Mouse (Mus musculus): ENCODE data around the gene Haspin.
A peak's percentile ranks its signal among the peaks of the same experiment; 100 is the strongest.

Gene Haspin

GRCm38 (mm10) chr11:73137591-73138501, at the start of gene Haspin:
Haspin (minus strand) TSS chr11:73138294.
- DNase-seq = peak; percentile 93 to 95

DNA sequence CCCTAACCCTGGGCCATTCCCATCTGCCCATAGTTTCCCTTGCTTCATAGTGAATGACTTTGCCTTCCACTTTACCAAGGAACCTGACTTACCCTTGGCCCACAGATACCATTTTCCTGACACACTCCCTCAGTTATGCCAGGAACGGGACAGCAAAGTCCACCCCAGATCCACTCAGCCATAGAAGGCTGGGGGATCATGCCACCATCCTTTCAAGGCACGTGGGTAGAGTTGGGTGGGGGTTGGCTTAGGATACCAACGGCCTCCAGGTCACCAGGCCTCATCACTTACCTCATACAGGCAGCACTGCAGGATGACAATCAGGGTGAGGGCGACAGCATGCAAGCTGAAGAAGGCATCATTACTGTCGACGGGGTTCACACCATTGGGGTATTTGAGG, 49.1 kb upstream of the Haspin start:
- no peak for DNase-seq

- DNase-seq = no peak
These were observed 48.0 kb upstream of the Haspin start for GRCm38 (mm10) chr11:73185872-73186615.

- no peak for DNase-seq
These were observed 39.8 kb upstream of the Haspin start for GRCm38 (mm10) chr11:73177895-73178294.

- DNase-seq = peak; percentile 87 to 91
These were observed 39.4 kb upstream of the Haspin start for GRCm38 (mm10) chr11:73177509-73177875.

DNA sequence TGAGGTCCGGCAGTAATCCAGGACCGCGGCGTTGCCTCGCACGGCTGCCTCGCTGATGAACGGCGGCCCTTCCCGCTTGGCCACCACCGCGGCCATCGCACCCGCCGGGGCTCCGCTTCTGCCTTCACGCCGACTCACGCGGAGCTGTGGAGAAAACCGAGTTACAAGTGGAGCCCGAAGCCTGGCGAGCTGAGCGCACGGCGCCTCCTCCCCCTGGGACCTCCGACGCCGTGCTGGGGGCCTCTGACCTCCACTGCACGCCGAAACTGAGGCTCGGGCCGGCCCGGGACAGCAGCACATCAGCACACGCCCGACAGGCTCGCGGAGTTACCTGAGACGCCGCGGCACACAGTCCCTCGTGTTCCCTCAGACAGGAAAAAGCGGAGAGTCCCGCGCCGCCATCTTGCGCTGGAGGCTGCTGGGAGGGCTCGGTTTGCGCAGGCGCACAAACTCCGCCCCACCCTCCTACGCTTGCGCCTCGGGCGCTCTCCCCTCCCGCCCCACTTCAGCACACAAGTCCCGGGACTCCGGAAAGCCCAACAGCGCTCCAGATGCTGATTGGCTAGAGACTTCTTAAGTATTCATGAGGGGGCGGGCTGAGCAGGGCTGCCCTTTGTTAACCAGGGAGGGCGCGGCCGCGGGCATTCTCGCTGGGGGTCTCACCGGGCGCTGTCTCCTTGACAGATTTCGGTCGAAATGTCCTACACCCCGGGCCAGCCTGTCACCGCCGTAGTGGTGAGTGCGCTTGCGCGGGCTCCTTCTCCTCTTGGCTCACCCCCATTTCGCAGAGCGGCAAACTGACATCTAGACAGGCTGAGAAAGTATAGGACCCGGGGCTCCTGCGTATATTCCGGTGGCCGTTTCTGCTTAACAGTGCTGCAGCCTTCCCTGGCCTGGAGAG, 38.8 kb upstream of the Haspin start, which contains the start of the genes Emc6 and Tax1bp3:
TSS of gene Emc6 (minus strand) at position 430 of the 901 bp plus-strand sequence.
TSS of gene Tax1bp3 (plus strand) at position 476 of the 901 bp plus-strand sequence.
- DNase-seq = peak; percentile 96 to 98

DNA sequence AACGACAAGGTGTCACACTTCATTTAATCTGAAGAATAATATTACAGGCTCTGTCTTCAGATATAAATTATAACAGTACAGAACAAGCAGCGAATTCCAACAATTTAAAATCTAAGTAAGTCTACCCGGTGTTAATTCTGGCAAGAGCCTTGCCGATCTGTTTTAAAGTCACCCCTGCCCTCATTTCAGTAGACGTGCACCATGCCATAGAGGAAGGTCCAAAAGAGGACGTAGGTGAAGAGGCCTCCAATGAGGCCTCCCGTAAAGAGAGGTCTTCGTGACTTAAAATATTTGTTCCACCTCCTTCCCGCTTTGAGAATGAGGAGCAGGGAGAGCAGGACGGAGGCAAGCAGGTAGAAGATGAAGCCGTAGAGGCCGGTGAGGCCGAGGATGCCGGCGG, 38.1 kb upstream of the Haspin start:
- no peak for DNase-seq

DNA sequence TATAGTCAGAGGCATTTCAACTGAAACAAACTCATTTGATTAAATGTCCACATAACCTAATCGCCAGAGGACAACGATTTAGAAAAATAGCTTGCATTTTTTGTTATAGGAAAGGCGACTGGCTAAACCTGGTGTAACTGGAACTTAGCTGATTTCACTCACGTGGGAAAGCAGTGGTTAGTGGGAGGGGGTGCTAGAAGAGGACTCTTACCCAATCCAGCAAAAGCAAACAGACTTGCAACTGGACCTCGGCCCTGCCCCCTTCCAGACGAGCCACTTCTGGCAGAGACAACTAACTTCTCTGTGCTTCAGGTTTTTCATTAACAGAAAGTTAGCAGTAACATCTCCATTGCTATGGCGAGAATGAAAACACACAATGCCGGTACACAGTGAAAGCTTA, 37.5 kb upstream of the Haspin start:
- peak; percentile 89 to 93 for DNase-seq

- peak; percentile 92 to 94 for DNase-seq
These were observed 34.1 kb upstream of the Haspin start for GRCm38 (mm10) chr11:73172186-73172585.

DNA sequence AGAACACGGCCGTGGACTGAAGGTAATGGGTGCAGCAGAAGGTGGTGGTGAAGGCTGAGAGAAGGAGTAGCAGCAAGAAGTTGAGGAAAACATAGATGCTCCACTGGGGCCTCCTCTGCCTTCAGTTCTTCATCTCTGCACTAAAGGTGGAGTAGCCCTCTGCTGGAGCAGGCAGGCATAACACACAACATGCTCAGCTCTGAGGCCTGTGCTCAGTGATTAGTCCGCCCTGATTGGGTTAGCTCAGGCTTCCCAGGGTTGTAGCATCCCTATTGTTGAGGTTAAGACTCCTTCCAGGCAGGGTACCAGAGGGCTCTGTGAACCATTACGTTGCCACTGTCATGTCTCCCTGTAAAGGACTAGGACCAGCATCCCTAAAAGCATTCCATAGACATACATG, 31.1 kb upstream of the Haspin start:
- peak; percentile 42 to 62 for DNase-seq

- DNase-seq = no peak
These were observed 30.5 kb upstream of the Haspin start for GRCm38 (mm10) chr11:73168576-73168975.

- DNase-seq = no peak
These were observed 30.0 kb upstream of the Haspin start for GRCm38 (mm10) chr11:73168071-73168470.

GRCm38 (mm10) chr11:73162284-73162683, 24.2 kb upstream of the Haspin start:
- no peak for DNase-seq

GRCm38 (mm10) chr11:73161616-73162015, 23.5 kb upstream of the Haspin start:
- no peak for DNase-seq

DNA sequence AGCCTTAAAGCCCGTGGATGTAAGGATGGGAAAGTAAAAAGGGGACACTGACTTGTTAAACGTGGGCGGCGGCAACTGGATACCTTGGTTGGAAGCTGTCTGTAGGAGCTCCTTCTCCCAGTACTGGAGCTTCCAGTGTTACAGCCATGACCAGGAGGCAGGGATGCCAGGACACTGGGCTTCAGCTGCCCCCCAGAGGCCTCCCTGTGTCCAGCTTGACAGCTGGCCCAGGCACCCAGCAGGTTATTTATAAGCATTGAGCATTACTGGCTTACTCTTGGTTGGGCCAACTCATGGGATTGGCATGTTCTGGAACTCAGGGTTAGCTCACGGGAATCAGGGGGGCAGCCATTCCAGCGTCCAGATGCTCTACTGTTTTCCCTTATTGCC, 22.7 kb upstream of the Haspin start:
- DNase-seq = peak; percentile 62 to 70

DNA sequence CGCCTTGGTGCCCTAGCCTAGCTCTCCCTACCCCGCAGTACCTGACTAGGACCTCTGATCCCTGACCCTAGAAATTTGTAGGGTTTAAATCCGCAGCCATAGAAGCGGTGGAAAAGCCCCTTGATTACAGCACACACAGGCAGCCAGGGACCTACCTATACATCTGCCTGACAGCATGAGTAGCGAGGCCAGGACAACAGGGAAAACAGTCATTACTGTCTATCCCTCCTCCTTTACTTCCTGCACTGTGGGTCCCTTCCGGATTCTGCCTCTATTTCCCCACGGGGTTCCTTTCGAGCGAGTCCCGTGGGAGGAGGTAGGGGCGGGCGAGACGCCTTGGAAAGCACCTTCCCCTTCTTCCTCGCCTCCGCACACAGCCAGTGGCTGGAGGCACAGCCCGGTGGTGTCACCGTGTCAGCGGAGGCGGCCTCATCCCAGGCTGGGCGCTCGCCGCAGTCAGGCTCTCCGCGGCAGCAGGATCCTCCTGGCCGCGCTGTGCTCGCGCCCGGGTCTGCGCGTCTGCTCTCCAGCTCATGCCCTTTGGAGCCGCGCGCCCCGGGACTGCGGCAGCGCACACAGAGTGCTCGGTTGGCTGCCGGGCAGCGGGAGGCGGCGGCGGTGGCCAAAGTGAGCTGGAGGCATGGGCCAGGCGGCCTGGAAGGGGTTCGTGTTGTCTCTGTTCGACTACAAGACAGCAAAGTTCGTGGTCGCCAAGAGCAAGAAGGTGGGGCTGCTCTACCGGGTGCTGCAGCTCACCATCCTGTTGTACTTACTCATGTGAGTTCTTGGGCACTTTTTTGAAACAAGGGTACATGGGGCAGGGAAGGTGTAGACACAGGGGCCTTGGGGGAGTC, 22.1 kb upstream of the Haspin start, which contains the start of gene P2rx5:
TSS of gene P2rx5 (plus strand) at position 465 of the 854 bp plus-strand sequence.
- DNase-seq = peak; percentile 40 to 43

DNA sequence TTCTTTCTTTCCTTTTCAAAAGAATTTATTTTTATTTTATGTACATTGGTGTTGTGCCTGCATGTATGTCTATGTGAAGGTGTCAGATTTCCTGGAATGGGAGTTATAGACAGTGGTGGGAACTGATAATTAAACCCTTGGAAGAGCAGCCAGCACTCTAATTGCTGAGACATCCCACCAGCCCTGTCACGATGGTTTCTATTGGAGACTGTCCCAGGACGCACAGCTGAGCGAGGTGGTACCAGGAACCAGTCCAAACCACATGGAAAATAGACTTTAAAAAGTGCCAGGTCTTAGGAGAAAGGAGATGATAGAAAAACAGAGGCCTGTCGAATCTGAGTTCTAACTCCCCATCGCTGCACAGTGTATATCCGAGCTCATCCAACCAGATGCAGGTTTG, 17.0 kb upstream of the Haspin start:
- no peak for DNase-seq

- DNase-seq = peak in 1 of 2 experiments; percentile 32
These were observed 10.1 kb upstream of the Haspin start for GRCm38 (mm10) chr11:73148209-73148608.

DNA sequence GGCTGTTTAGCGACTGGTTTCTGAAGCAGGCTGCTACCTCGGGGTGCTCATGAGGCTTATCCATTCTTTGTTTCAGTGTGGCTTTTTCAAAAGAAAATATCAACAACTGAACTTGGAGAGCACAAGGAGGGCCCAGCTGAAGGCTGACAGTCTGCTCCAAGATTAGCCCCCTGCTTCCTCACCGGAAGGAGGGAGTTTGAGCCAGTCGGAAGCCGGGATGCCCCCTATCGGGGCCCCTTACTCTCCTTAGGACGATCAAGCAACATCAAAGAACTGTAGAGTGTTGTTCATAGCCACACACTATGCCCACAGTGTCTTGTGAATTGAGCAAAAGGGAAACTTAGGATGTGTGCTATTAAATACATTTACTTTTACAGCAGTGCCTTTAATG, 8.9 kb upstream of the Haspin start:
- no peak for DNase-seq

DNA sequence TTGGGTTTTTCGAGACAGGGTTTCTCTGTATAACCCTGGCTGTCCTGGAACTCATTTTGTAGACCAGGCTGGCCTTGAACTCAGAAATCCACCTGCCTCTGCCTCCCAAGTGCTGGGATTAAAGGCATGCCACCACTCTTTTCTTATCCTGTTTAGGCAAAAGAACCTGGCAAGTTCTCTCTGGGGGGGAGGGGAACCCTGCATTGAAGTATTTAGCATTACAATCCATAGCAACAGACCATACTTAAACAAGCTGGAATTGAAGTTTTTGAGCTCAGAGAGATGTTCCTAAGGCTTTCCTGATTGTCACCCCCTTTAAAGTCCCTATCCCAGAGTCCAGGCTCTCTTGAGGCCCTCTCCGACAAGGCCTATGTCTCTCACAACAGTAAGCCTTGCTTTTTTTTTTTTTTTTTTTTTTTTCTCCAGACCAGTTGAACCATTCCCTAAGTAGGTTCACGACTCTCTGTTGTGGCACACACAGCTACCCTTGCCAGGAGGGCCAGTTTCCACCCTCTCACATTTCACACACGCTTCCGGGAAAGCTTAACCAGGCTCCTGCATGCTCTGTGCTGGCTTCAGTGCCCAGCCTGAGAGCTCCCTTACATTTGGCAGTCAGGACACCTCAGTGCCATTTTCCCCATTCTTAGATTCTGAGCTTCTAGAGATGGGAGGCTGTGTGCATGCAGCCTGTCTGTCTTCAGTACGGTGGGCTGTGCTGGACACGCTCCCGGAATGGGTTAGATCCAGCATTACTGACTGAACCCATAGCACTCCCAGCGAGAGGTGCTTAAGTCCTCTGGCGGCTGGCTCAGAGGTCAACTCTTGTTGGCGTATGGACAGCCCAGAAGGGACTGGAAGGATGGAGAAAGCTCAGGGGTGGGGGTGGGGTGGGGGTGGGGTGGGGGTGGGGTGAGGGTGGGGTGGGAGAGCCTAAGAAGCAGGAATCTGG, 8.2 kb upstream of the Haspin start:
- peak; percentile 30 to 46 for DNase-seq

Data from lung, adult 18-20 months (tissue).